Mouse (Mus musculus): ENCODE measurements around the gene Muc5b. TPM values are rescaled to one million over a fixed set of nuclear protein-coding genes. Genes with fewer than 3 reads are reported as not detected.

Muc5b gene
- polyA plus RNA-seq, 1 experiment from 2014 or later = not detected

DNA sequence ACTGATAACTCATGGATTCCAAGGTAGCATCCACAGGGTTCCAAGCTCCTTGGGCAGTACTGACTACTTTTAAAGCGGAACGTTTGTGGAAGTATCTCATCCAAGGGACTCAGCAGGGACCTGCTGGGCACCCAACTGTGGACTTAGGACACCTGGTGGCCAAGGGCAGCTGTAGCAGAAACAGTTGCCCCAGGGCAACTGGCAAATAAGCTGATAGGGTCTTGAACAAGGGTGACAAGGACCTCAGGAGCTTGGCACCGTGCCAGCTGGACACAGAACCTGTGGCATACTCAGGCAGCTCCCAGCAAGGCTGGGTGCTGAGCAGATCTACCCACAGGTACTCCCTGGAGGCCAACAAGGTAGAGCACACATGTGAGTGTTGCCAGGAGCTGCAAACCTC, 20.6 kb upstream of the Muc5b start:
- 53% methylated on average over 3 of the region's 3 CpGs for WGBS (ENCODE audit: insufficient replicate concordance)
- no peak for ATAC-seq (ENCODE audit: low read depth)
- H3K4me1 ChIP-seq (ENCODE audit: control insufficient read depth, low read depth, low read length) = no peaks in the 10 kb centered on the region
- H3K4me2 ChIP-seq (ENCODE audit: low read depth, low read length) = no peak overlapping the region
- no peaks in the 10 kb centered on the region for H3K36me3 ChIP-seq (ENCODE audit: control insufficient read depth, insufficient read depth)
- no peaks in the 10 kb centered on the region for H3K27me3 ChIP-seq (ENCODE audit: control insufficient read depth, insufficient read depth, low read depth, low read length)
- H3K27ac ChIP-seq (ENCODE audit: low read length) = no peak overlapping the region
- no peak overlapping the region for H3K9ac ChIP-seq (ENCODE audit: low read depth, low read length)
- no peaks in the 10 kb centered on the region for H3K9me3 ChIP-seq (replicated peaks; ENCODE audit: control insufficient read depth, low read length)
- no peak overlapping the region for H3K4me3 ChIP-seq (ENCODE audit: low read depth, low read length)

DNA sequence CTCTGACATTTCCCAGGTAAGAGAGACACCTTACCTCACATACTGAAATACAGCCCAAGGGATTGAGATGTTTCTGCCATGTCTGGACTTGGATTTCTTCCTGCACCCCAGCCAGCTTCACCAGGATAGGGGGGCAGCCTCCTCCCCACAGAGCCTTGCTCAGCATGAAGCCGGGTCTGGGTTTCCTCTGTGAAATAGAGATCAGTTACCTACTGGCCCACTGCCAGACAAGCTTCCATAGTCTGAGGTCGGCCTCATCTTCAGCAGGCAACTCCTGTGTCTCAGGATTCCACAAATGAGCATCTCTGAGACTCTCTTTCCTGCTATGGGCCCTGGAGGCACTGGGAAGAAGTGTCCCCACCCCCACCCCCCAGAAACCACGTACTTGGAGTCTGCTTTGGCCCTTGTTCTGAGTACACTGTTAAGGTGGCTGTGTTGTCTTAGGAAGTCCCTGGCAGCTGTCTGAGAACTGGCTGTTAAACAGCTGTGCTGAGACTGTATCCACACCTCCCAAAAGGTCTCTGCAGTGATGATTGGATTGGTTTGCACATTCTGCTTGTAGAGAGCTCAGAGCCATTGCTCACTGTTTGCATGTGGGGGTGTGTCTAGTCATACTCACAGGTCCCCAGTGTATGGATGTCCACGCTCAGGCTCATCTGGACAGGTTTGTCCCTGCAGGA, 16.1 kb upstream of the Muc5b start:
- Histone ChIP-seq H3K9ac (ENCODE audit: low read depth, low read length) (no peak overlapping the region), H3K4me3 (ENCODE audit: low read depth, low read length) (no peak overlapping the region), H3K27me3 (ENCODE audit: control insufficient read depth, insufficient read depth, low read depth, low read length) (no peaks in the 10 kb centered on the region; the same call in 1 of the 2 replicates), H3K4me2 (ENCODE audit: low read depth, low read length) (no peak overlapping the region), H3K9me3 (replicated peaks; ENCODE audit: control insufficient read depth, low read length) (no peaks in the 10 kb centered on the region), H3K4me1 (ENCODE audit: control insufficient read depth, low read depth, low read length) (no peaks in the 10 kb centered on the region), H3K27ac (ENCODE audit: low read length) (no peak overlapping the region), H3K36me3 (ENCODE audit: control insufficient read depth, insufficient read depth) (no peaks in the 10 kb centered on the region)
- WGBS (ENCODE audit: insufficient replicate concordance) = 35% methylated on average over 4 of the region's 4 CpGs
- no peak for ATAC-seq (ENCODE audit: low read depth)

DNA sequence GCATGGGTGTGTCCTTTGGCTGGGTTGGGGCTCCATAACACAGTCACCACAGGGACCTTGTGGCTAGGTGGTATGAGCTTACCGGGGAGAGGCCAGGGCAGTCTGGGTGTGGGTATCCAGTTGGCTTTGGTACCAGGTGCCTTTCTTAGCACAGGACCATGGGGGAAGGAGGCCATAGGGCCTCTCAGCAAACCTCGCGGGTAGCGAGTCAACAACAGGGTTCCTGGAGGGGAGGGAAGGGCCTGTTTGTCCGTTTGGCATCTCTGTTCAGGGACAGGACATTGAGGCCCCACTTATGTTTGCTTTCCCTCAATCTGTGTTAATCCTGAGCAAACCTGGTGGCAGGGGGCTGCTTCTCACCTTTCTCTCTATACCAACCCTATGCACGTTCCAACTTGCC, 15.2 kb upstream of the Muc5b start:
- H3K36me3 ChIP-seq (ENCODE audit: control insufficient read depth, insufficient read depth) = no peaks in the 10 kb centered on the region
- no peaks in the 10 kb centered on the region; the same call in 1 of the 2 replicates for H3K27me3 ChIP-seq (ENCODE audit: control insufficient read depth, insufficient read depth, low read depth, low read length)
- H3K9ac ChIP-seq (ENCODE audit: low read depth, low read length) = no peak overlapping the region
- no peaks in the 10 kb centered on the region for H3K9me3 ChIP-seq (replicated peaks; ENCODE audit: control insufficient read depth, low read length)
- H3K4me3 ChIP-seq (ENCODE audit: low read depth, low read length) = no peak overlapping the region
- no peaks in the 10 kb centered on the region for H3K4me1 ChIP-seq (ENCODE audit: control insufficient read depth, low read depth, low read length)
- H3K27ac ChIP-seq (ENCODE audit: low read length) = no peak overlapping the region
- no peak for ATAC-seq (ENCODE audit: low read depth)
- no peak overlapping the region for H3K4me2 ChIP-seq (ENCODE audit: low read depth, low read length)
- WGBS (ENCODE audit: insufficient replicate concordance) = 59% methylated on average over 6 of the region's 6 CpGs

DNA sequence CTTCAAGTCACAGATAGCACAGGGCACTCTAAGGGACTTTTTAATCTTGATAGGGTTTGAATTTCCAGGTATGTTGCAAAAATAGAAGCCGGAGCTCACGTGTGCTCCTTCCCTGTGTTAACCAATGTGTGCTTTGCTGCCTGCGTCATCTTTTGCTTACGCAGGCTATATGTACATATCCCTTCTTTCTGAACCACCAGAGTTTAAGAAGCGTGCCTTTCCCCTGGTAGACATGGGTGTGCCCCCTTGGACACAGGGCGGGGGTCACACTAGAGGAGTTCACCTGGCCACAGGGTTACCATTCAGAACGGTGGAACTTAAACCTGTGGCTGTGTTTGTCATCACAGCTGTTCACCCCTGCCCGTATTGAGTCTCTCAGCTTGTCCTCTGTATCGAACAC, 14.5 kb upstream of the Muc5b start:
- Histone ChIP-seq H3K27ac (ENCODE audit: low read length) (no peak overlapping the region), H3K4me2 (ENCODE audit: low read depth, low read length) (no peak overlapping the region), H3K4me3 (ENCODE audit: low read depth, low read length) (no peak overlapping the region), H3K9me3 (replicated peaks; ENCODE audit: control insufficient read depth, low read length) (no peaks in the 10 kb centered on the region), H3K36me3 (ENCODE audit: control insufficient read depth, insufficient read depth) (no peaks in the 10 kb centered on the region), H3K4me1 (ENCODE audit: control insufficient read depth, low read depth, low read length) (no peaks in the 10 kb centered on the region), H3K27me3 (ENCODE audit: control insufficient read depth, insufficient read depth, low read depth, low read length) (no peaks in the 10 kb centered on the region; the same call in 1 of the 2 replicates), H3K9ac (ENCODE audit: low read depth, low read length) (no peak overlapping the region)
- no peak for ATAC-seq (ENCODE audit: low read depth)
- WGBS (ENCODE audit: insufficient replicate concordance) = 68% methylated on average over 9 of the region's 9 CpGs

DNA sequence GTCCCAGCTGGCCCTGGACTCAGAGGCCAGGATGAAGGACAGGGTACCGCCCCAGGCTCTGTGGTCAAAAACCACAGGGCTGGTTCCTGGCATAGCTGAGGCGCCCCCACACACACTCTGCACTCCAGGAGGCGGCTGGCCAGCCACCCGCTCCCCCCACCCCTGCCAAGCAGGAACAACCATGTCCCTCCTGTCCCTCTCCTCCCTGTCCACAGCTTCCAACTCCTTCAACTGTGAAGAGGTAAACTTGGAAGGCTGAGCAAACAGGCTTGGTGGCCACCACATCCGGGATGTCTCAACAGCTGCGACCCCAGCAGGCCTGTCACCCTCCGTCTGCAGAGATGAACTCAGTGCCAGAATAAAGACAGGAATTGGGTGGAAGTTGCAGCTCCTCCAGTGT, 2.9 kb upstream of the Muc5b start:
- no peak for ATAC-seq (ENCODE audit: low read depth)
- Histone ChIP-seq H3K27ac (ENCODE audit: low read length) (no peak overlapping the region), H3K9ac (ENCODE audit: low read depth, low read length) (no peak overlapping the region), H3K9me3 (replicated peaks; ENCODE audit: control insufficient read depth, low read length) (no peaks in the 10 kb centered on the region), H3K36me3 (ENCODE audit: control insufficient read depth, insufficient read depth) (no peaks in the 10 kb centered on the region), H3K4me1 (ENCODE audit: control insufficient read depth, low read depth, low read length) (no peaks in the 10 kb centered on the region), H3K4me3 (ENCODE audit: low read depth, low read length) (no peak overlapping the region), H3K4me2 (ENCODE audit: low read depth, low read length) (no peak overlapping the region), H3K27me3 (ENCODE audit: control insufficient read depth, insufficient read depth, low read depth, low read length) (no peaks in the 10 kb centered on the region)
- 19% methylated on average over 7 of the region's 7 CpGs for WGBS (ENCODE audit: insufficient replicate concordance)

DNA sequence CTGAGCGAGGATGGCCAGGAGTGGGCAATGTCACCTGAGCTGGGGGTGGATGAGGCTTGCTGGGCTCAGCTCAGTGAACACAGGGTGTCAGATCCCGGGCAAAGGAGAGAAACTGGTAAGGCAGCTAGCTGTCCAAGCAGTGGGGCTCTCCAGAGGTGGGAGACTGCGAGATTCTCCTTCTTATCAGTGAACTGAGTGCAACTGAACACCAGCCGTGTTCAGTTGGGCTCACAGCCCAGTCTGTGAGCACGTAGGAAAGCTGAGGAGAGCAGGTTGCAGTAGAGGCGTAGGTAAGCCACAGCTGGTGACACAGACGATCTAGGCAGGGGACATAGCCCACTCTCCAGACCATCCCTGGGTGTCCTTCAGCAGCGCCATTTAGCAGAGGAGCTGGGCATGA, 2.4 kb upstream of the Muc5b start:
- Histone ChIP-seq H3K4me3 (ENCODE audit: low read depth, low read length) (no peak overlapping the region), H3K27ac (ENCODE audit: low read length) (no peak overlapping the region), H3K9ac (ENCODE audit: low read depth, low read length) (no peak overlapping the region), H3K9me3 (replicated peaks; ENCODE audit: control insufficient read depth, low read length) (no peaks in the 10 kb centered on the region), H3K4me1 (ENCODE audit: control insufficient read depth, low read depth, low read length) (no peaks in the 10 kb centered on the region), H3K36me3 (ENCODE audit: control insufficient read depth, insufficient read depth) (no peaks in the 10 kb centered on the region), H3K4me2 (ENCODE audit: low read depth, low read length) (no peak overlapping the region), H3K27me3 (ENCODE audit: control insufficient read depth, insufficient read depth, low read depth, low read length) (no peaks in the 10 kb centered on the region)
- 23% methylated on average over 8 of the region's 8 CpGs for WGBS (ENCODE audit: insufficient replicate concordance)
- ATAC-seq (ENCODE audit: low read depth) = no peak

DNA sequence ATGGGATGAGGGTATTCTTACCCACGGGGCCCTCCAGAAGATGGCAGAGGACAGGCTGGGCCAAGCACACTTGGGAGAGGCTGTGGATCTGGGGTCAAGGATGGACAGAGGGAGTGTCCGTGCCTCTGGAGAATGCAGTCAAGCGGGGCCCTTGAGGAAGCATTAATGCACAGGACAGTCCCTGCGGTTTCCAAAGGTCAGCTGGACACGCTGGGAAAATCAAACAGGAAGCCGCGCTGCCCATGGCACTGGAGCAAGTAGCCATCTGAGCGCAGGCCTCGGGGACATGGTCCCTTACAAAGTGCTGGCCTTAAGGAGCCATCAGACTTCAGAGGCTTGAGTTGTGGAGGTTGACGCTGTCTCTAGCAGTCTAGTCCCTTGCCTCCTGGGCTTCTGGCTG, 1.5 kb downstream of the Muc5b start:
- Histone ChIP-seq H3K9me3 (replicated peaks; ENCODE audit: control insufficient read depth, low read length) (no peaks in the 10 kb centered on the region), H3K4me2 (ENCODE audit: low read depth, low read length) (no peak overlapping the region), H3K4me1 (ENCODE audit: control insufficient read depth, low read depth, low read length) (no peaks in the 10 kb centered on the region), H3K36me3 (ENCODE audit: control insufficient read depth, insufficient read depth) (no peaks in the 10 kb centered on the region), H3K27ac (ENCODE audit: low read length) (no peak overlapping the region), H3K9ac (ENCODE audit: low read depth, low read length) (no peak overlapping the region), H3K4me3 (ENCODE audit: low read depth, low read length) (no peak overlapping the region), H3K27me3 (ENCODE audit: control insufficient read depth, insufficient read depth, low read depth, low read length) (no peaks in the 10 kb centered on the region)
- WGBS (ENCODE audit: insufficient replicate concordance) = 71% methylated on average over 10 of the region's 10 CpGs
- no peak for ATAC-seq (ENCODE audit: low read depth)

DNA sequence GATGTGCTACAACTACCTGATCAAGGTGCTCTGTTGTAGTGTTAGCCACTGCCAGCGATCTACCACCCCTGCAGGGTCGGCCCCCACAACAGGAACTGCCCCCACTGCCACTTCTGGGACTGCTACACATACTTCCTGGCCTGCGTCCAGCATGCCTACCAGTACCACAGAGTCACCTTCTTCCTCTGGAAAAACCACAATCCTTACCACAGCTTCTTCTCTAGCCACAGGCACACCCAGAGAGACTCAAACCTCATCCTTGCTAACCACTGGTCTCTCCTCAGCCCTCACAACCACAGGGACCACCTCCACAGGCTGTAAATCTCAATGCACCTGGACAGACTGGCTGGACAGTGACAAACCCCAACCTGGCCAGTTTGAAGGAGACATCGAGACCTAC, 22.2 kb downstream of the Muc5b start:
- Histone ChIP-seq H3K27ac (ENCODE audit: low read length) (no peak overlapping the region), H3K9ac (ENCODE audit: low read depth, low read length) (no peak overlapping the region), H3K27me3 (ENCODE audit: control insufficient read depth, insufficient read depth, low read depth, low read length) (no peaks in the 10 kb centered on the region), H3K4me1 (ENCODE audit: control insufficient read depth, low read depth, low read length) (no peaks in the 10 kb centered on the region), H3K4me2 (ENCODE audit: low read depth, low read length) (no peak overlapping the region), H3K36me3 (ENCODE audit: control insufficient read depth, insufficient read depth) (no peaks in the 10 kb centered on the region), H3K4me3 (ENCODE audit: low read depth, low read length) (no peak overlapping the region), H3K9me3 (replicated peaks; ENCODE audit: control insufficient read depth, low read length) (no peaks in the 10 kb centered on the region)
- 20% methylated on average over 4 of the region's 4 CpGs for WGBS (ENCODE audit: insufficient replicate concordance)
- no peak for ATAC-seq (ENCODE audit: low read depth)

DNA sequence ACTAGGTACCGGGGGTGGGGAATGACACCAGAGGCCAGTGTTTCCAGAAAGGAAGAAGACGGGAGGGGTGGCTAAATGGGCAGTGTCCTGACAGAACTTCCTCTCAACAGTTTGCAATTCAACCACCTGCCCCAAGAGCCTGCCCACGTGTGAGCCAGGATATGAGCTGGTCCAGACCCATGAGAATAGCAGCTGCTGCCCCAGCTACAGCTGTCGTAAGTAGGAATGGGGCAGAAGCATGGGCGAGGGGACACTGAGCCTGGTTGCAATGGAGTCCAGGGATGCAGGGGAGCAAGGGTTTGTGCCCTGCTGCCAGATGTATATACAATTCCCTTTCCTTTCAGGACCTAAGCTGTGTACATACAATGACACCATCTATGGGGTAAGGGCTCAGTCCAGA, 30.8 kb downstream of the Muc5b start:
- Histone ChIP-seq H3K27ac (ENCODE audit: low read length) (no peak overlapping the region), H3K4me3 (ENCODE audit: low read depth, low read length) (no peak overlapping the region), H3K36me3 (ENCODE audit: control insufficient read depth, insufficient read depth) (no peaks in the 10 kb centered on the region), H3K4me1 (ENCODE audit: control insufficient read depth, low read depth, low read length) (no peaks in the 10 kb centered on the region), H3K9ac (ENCODE audit: low read depth, low read length) (no peak overlapping the region), H3K4me2 (ENCODE audit: low read depth, low read length) (no peak overlapping the region), H3K27me3 (ENCODE audit: control insufficient read depth, insufficient read depth, low read depth, low read length) (no peaks in the 10 kb centered on the region; the same call in 1 of the 2 replicates), H3K9me3 (replicated peaks; ENCODE audit: control insufficient read depth, low read length) (no peaks in the 10 kb centered on the region)
- WGBS (ENCODE audit: insufficient replicate concordance) = 58% methylated on average over 5 of the region's 5 CpGs
- no peak for ATAC-seq (ENCODE audit: low read depth)

Data from liver, embryonic 16.5 days (tissue).